Mouse (Mus musculus) kidney, postnatal 0 days (tissue): ENCODE measurements around the gene Cnot6. TPM values are rescaled to one million over a fixed set of nuclear protein-coding genes. Genes with fewer than 3 reads are reported as not detected.
A peak's percentile ranks its signal among the peaks of the same experiment; 100 is the strongest.

Experiments used
- ATAC-seq: fragments of 200-750 bp; cut with Nextera tagmentation; replicated peaks from 2 replicates; pipeline ENCODE4 v1.8.0; 2017; ENCODE audit warnings: low read depth, moderate number of reproducible peaks, moderate TSS enrichment, moderate library complexity; ENCODE audit not compliant: low FRiP score
- DNase-seq: peaks from one replicate; pipeline ENCODE4 v3.0.0-alpha.2; 2016; ENCODE audit warnings: low spot score
- H3K27ac ChIP-seq: fragments of 300-500 bp; sonication (generic); 2 replicates; pipeline ENCODE4 v1.5.1; 2014; ENCODE audit warnings: mild to moderate bottlenecking
- H3K27me3 ChIP-seq: fragments of 300-500 bp; sonication (generic); 2 replicates; pipeline ENCODE4 v1.6.1; 2014; ENCODE audit warnings: low read length, mixed read lengths; ENCODE audit not compliant: insufficient read depth
- H3K36me3 ChIP-seq: fragments of 300-500 bp; sonication (generic); 2 replicates; pipeline ENCODE4 v1.6.1; 2014; ENCODE audit warnings: low read length, mixed read lengths; ENCODE audit not compliant: insufficient read depth
- H3K4me1 ChIP-seq: fragments of 300-500 bp; sonication (generic); replicated peaks from 2 replicates; pipeline ENCODE4 v1.6.1; 2014; ENCODE audit warnings: antibody characterized with exemption, low read length, mixed read lengths; ENCODE audit not compliant: insufficient read depth
- H3K4me2 ChIP-seq: fragments of 300-500 bp; sonication (generic); 2 replicates; pipeline ENCODE4 v1.6.1; 2014; ENCODE audit warnings: mild to moderate bottlenecking, low read length, moderate library complexity, mixed read lengths
- H3K4me3 ChIP-seq: fragments of 300-500 bp; sonication (generic); replicated peaks from 2 replicates; pipeline ENCODE4 v1.5.1; 2014; ENCODE audit warnings: low read depth, low read length
- H3K9ac ChIP-seq: fragments of 300-500 bp; sonication (generic); 2 replicates; pipeline ENCODE4 v1.6.1; 2014; ENCODE audit warnings: low read depth, low read length
- H3K9me3 ChIP-seq: fragments of 300-500 bp; sonication (generic); replicated peaks from 2 replicates; pipeline ENCODE4 v1.6.1; 2016; ENCODE audit warnings: low read length, inconsistent platforms, mixed read lengths
- CTCF ChIP-seq: IDR thresholded peaks from 2 replicates; pipeline ENCODE4 v1.5.1; 2016; ENCODE audit warnings: antibody characterized with exemption, low read depth, mild to moderate bottlenecking, moderate library complexity
- WGBS: fragments of 180-500 bp; shearing (Covaris S2); extraction: QIAGEN DNeasy Blood & Tissue Kit; methylation state at CpG from one replicate; pipeline ENCODE4 v1.1.7; 2014; 5-methylcytosine and 5-hydroxymethylcytosine counted together
- polyA plus RNA-seq: library from polyadenylated mRNA; unstranded; fragments of >200 nt; fragmentation: Nextera tagmentation; extraction: Ambion mirVana; gene quantifications from 2 replicates; pipeline ENCODE4 v1.2.1, GENCODE M21; 2015

Cnot6 gene
- polyA plus RNA-seq, 1 experiment from 2014 or later, result 54.4 TPM

- H3K4me1 ChIP-seq, result peaks cover 11% of the 10 kb centered on the region
- DNase-seq, result no peak
- 92% methylated on average over 10 of the region's 10 CpGs for WGBS
These were observed 60.7 kb downstream of the Cnot6 start for GRCm38 (mm10) chr11:49651762-49652322.

GRCm38 (mm10) chr11:49650994-49651761 lies 61.3 kb downstream of the Cnot6 start:
- Histone ChIP-seq H3K9me3 (no peaks in the 10 kb centered on the region), H3K36me3 (no peaks in the 10 kb centered on the region), H3K4me1 (peaks cover 11% of the 10 kb centered on the region), H3K4me3 (no peak overlapping the region), H3K4me2 (peak overlapping the region; percentile 38), H3K27me3 (no peaks in the 10 kb centered on the region), H3K27ac (no peak overlapping the region), H3K9ac (no peak overlapping the region)
- no peak for TF ChIP-seq CTCF
- 50% methylated on average over 16 of the region's 16 CpGs for WGBS
- no peak for DNase-seq
- ATAC-seq, result no peak

More at GRCm38 (mm10) chr11:49651762-49652322, 60.7 kb downstream of the Cnot6 start:
- H3K4me2 ChIP-seq, result no peak overlapping the region
- no peak for ATAC-seq
- H3K27me3 ChIP-seq, result no peaks in the 10 kb centered on the region
- no peak overlapping the region for H3K9ac ChIP-seq
- no peak overlapping the region for H3K4me3 ChIP-seq
- no peak overlapping the region for H3K27ac ChIP-seq
- H3K9me3 ChIP-seq, result no peaks in the 10 kb centered on the region
- TF ChIP-seq CTCF, result no peak
- no peaks in the 10 kb centered on the region for H3K36me3 ChIP-seq

- Histone ChIP-seq H3K36me3 (no peaks in the 10 kb centered on the region), H3K4me1 (peaks cover 11% of the 10 kb centered on the region), H3K9me3 (no peaks in the 10 kb centered on the region), H3K4me2 (peak overlapping the region; percentile 38), H3K9ac (no peak overlapping the region), H3K27ac (no peak overlapping the region), H3K4me3 (no peak overlapping the region), H3K27me3 (no peaks in the 10 kb centered on the region)
- peak; percentile 79 for ATAC-seq
- DNase-seq, result peak; percentile 67
- peak; percentile 69 for TF ChIP-seq CTCF
- 39% methylated on average over 18 of the region's 18 CpGs for WGBS
These were observed 62.2 kb downstream of the Cnot6 start for GRCm38 (mm10) chr11:49650113-49650993.

- no peaks in the 10 kb centered on the region for H3K27me3 ChIP-seq
- H3K36me3 ChIP-seq, result no peaks in the 10 kb centered on the region
- ATAC-seq (no peak), DNase-seq (no peak)
- H3K27ac ChIP-seq, result no peak overlapping the region
- no peak overlapping the region for H3K4me3 ChIP-seq
- H3K9me3 ChIP-seq, result no peaks in the 10 kb centered on the region
- no peak for TF ChIP-seq CTCF
- H3K4me2 ChIP-seq, result no peak overlapping the region
- 55% methylated on average over 8 of the region's 8 CpGs for WGBS
- no peak overlapping the region for H3K9ac ChIP-seq
- H3K4me1 ChIP-seq, result peaks cover 3% of the 10 kb centered on the region; the same call in 1 of the 2 replicates
These were observed 66.8 kb downstream of the Cnot6 start for GRCm38 (mm10) chr11:49645677-49646076.

GRCm38 (mm10) chr11:49636449-49636848 lies 76.1 kb downstream of the Cnot6 start:
- peak; percentile 29 for DNase-seq
- Histone ChIP-seq H3K4me3 (no peak overlapping the region), H3K4me1 (no peaks in the 10 kb centered on the region; the same call in 1 of the 2 replicates), H3K27me3 (peaks cover 9% of the 10 kb centered on the region; the same call in 1 of the 2 replicates), H3K9ac (no peak overlapping the region), H3K36me3 (no peaks in the 10 kb centered on the region), H3K4me2 (no peak overlapping the region), H3K27ac (no peak overlapping the region), H3K9me3 (no peaks in the 10 kb centered on the region)
- ATAC-seq, result no peak
- 11% methylated on average over 11 of the region's 11 CpGs for whole genome bisulfite sequencing
- TF ChIP-seq CTCF, result peak; percentile 77

- no peak overlapping the region for H3K4me3 ChIP-seq
- no peak overlapping the region for H3K9ac ChIP-seq
- no peaks in the 10 kb centered on the region for H3K36me3 ChIP-seq
- no peaks in the 10 kb centered on the region; the same call in 1 of the 2 replicates for H3K4me1 ChIP-seq
- peaks cover 9% of the 10 kb centered on the region; the same call in 1 of the 2 replicates for H3K27me3 ChIP-seq
- no peak for DNase-seq
- no peaks in the 10 kb centered on the region for H3K9me3 ChIP-seq
- no peak for TF ChIP-seq CTCF
- 68% methylated on average over 6 of the region's 6 CpGs for WGBS
- no peak overlapping the region for H3K4me2 ChIP-seq
- H3K27ac ChIP-seq, result no peak overlapping the region
- ATAC-seq, result no peak
These were observed 76.9 kb downstream of the Cnot6 start for GRCm38 (mm10) chr11:49635671-49636070.
